Mouse (Mus musculus) C2C12 (cell line): ENCODE data around the gene Mettl9.

ENCODE experiments used
- CTCF ChIP-seq: IDR thresholded peaks from one replicate; pipeline ENCODE4 v1.5.1; 2011; ENCODE audit not compliant: control insufficient read depth, insufficient read depth, insufficient read length
- MAX ChIP-seq: IDR thresholded peaks from one replicate; pipeline ENCODE4 v1.6.1; 2011; ENCODE audit warnings: mild to moderate bottlenecking, control low read depth
- MYOG ChIP-seq: IDR thresholded peaks from one replicate; pipeline ENCODE4 v1.6.1; 2011; ENCODE audit not compliant: control insufficient read depth, insufficient read length; ENCODE audit errors: extremely low read depth

- TF ChIP-seq CTCF, result no peak
- no peak for TF ChIP-seq MAX
- no peak for TF ChIP-seq MYOG
These were observed 8.8 kb downstream of the Mettl9 start for GRCm38 (mm10) chr7:121043004-121043403.
